Mouse (Mus musculus): ENCODE data around the gene Dleu7. TPM values are rescaled to one million over a fixed set of nuclear protein-coding genes. Genes with fewer than 3 reads are reported as not detected.
A peak's percentile ranks its signal among the peaks of the same experiment; 100 is the strongest.

The Dleu7 gene
- total RNA-seq, 1 experiment, result 0.98 TPM

- H3K9ac ChIP-seq (ENCODE audit: insufficient read depth, low read depth, low read length, poor library complexity, severe bottlenecking), result no peak overlapping the region
- DNase-seq (ENCODE audit: low read depth, low spot score), result no peak
- TF ChIP-seq CHD2 (IDR thresholded peaks at IDR 0.05; ENCODE audit: low read depth, low read length), result no peak
- TF ChIP-seq HCFC1 (IDR thresholded peaks at IDR 0.05; ENCODE audit: borderline replicate concordance, insufficient read depth, low read length), result no peak
- TF ChIP-seq MAFK (IDR thresholded peaks at IDR 0.05; ENCODE audit: insufficient read depth, low read depth, low read length), result no peak
- H3K36me3 ChIP-seq (ENCODE audit: control insufficient read depth, insufficient read depth, low read length, poor library complexity, severe bottlenecking), result no peaks in the 10 kb centered on the region
- H3K9me3 ChIP-seq (ENCODE audit: control insufficient read depth, insufficient read depth, low read depth, low read length), result no peaks in the 10 kb centered on the region
- no peaks in the 10 kb centered on the region for H3K4me1 ChIP-seq (ENCODE audit: control insufficient read depth in 2 of 2, insufficient read depth in 2 of 2, low read length in 2 of 2, poor library complexity in 1 of 2)
- in situ Hi-C loops (cut with MboI; ENCODE audit: low sequenced_read_pairs in 2 of 2, unreplicated experiment in 2 of 2), result no loop called here
- no peak overlapping the region for H3K27ac ChIP-seq (ENCODE audit: insufficient read depth, low read depth, low read length, poor library complexity, severe bottlenecking)
- no peak overlapping the region for H3K4me3 ChIP-seq (ENCODE audit: insufficient read depth in 1 of 2, low read depth in 1 of 2, low read length in 2 of 2, poor library complexity in 1 of 2, severe bottlenecking in 1 of 2)
Observed at GRCm38 (mm10) chr14:62258125-62258524, 34.7 kb downstream of the Dleu7 start.

GRCm38 (mm10) chr14:62256066-62256465 lies 36.8 kb downstream of the Dleu7 start:
- in situ Hi-C loops (cut with MboI; ENCODE audit: low sequenced_read_pairs in 2 of 2, unreplicated experiment in 2 of 2), result no loop called here
- no peaks in the 10 kb centered on the region for H3K4me1 ChIP-seq (ENCODE audit: control insufficient read depth in 2 of 2, insufficient read depth in 2 of 2, low read length in 2 of 2, poor library complexity in 1 of 2)
- no peaks in the 10 kb centered on the region for H3K36me3 ChIP-seq (ENCODE audit: control insufficient read depth, insufficient read depth, low read length, poor library complexity, severe bottlenecking)
- no peaks in the 10 kb centered on the region for H3K9me3 ChIP-seq (ENCODE audit: control insufficient read depth, insufficient read depth, low read depth, low read length)
- DNase-seq (ENCODE audit: low read depth, low spot score), result no peak
- no peak overlapping the region for H3K4me3 ChIP-seq (ENCODE audit: insufficient read depth in 1 of 2, low read depth in 1 of 2, low read length in 2 of 2, poor library complexity in 1 of 2, severe bottlenecking in 1 of 2)
- no peak overlapping the region for H3K9ac ChIP-seq (ENCODE audit: insufficient read depth, low read depth, low read length, poor library complexity, severe bottlenecking)
- no peak overlapping the region for H3K27ac ChIP-seq (ENCODE audit: insufficient read depth, low read depth, low read length, poor library complexity, severe bottlenecking)
- TF ChIP-seq ZC3H11A (IDR thresholded peaks at IDR 0.05; ENCODE audit: borderline replicate concordance, low read depth, low read length) (no peak), MAFK (IDR thresholded peaks at IDR 0.05; ENCODE audit: insufficient read depth, low read depth, low read length) (no peak), CHD2 (IDR thresholded peaks at IDR 0.05; ENCODE audit: low read depth, low read length) (no peak), HCFC1 (IDR thresholded peaks at IDR 0.05; ENCODE audit: borderline replicate concordance, insufficient read depth, low read length) (no peak), ZNF384 (IDR thresholded peaks at IDR 0.05; ENCODE audit: low read depth, low read length) (no peak)

- DNase-seq (ENCODE audit: low read depth, low spot score), result no peak
- in situ Hi-C loops (cut with MboI; ENCODE audit: low sequenced_read_pairs in 2 of 2, unreplicated experiment in 2 of 2), result no loop called here
- Histone ChIP-seq H3K27ac (ENCODE audit: insufficient read depth, low read depth, low read length, poor library complexity, severe bottlenecking) (no peak overlapping the region), H3K9me3 (ENCODE audit: control insufficient read depth, insufficient read depth, low read depth, low read length) (no peaks in the 10 kb centered on the region), H3K4me3 (ENCODE audit: insufficient read depth in 1 of 2, low read depth in 1 of 2, low read length in 2 of 2, poor library complexity in 1 of 2, severe bottlenecking in 1 of 2) (no peak overlapping the region), H3K9ac (ENCODE audit: insufficient read depth, low read depth, low read length, poor library complexity, severe bottlenecking) (no peak overlapping the region), H3K4me1 (ENCODE audit: control insufficient read depth in 2 of 2, insufficient read depth in 2 of 2, low read length in 2 of 2, poor library complexity in 1 of 2) (no peaks in the 10 kb centered on the region), H3K36me3 (ENCODE audit: control insufficient read depth, insufficient read depth, low read length, poor library complexity, severe bottlenecking) (no peaks in the 10 kb centered on the region)
- TF ChIP-seq CHD2 (IDR thresholded peaks at IDR 0.05; ENCODE audit: low read depth, low read length) (no peak), ZNF384 (IDR thresholded peaks at IDR 0.05; ENCODE audit: low read depth, low read length) (no peak), ZC3H11A (IDR thresholded peaks at IDR 0.05; ENCODE audit: borderline replicate concordance, low read depth, low read length) (no peak), MAFK (IDR thresholded peaks at IDR 0.05; ENCODE audit: insufficient read depth, low read depth, low read length) (no peak), HCFC1 (IDR thresholded peaks at IDR 0.05; ENCODE audit: borderline replicate concordance, insufficient read depth, low read length) (no peak)
Observed at GRCm38 (mm10) chr14:62254371-62254770, 38.5 kb downstream of the Dleu7 start.

GRCm38 (mm10) chr14:62251999-62252398 lies 40.8 kb downstream of the Dleu7 start:
- Histone ChIP-seq H3K9me3 (ENCODE audit: control insufficient read depth, insufficient read depth, low read depth, low read length) (no peaks in the 10 kb centered on the region), H3K36me3 (ENCODE audit: control insufficient read depth, insufficient read depth, low read length, poor library complexity, severe bottlenecking) (no peaks in the 10 kb centered on the region), H3K27ac (ENCODE audit: insufficient read depth, low read depth, low read length, poor library complexity, severe bottlenecking) (no peak overlapping the region), H3K4me1 (ENCODE audit: control insufficient read depth in 2 of 2, insufficient read depth in 2 of 2, low read length in 2 of 2, poor library complexity in 1 of 2) (no peaks in the 10 kb centered on the region), H3K9ac (ENCODE audit: insufficient read depth, low read depth, low read length, poor library complexity, severe bottlenecking) (no peak overlapping the region), H3K4me3 (ENCODE audit: insufficient read depth in 1 of 2, low read depth in 1 of 2, low read length in 2 of 2, poor library complexity in 1 of 2, severe bottlenecking in 1 of 2) (no peak overlapping the region)
- peak; percentile 77 for DNase-seq (ENCODE audit: low read depth, low spot score)
- in situ Hi-C loops (cut with MboI; ENCODE audit: low sequenced_read_pairs in 2 of 2, unreplicated experiment in 2 of 2), result no loop called here
- TF ChIP-seq HCFC1 (IDR thresholded peaks at IDR 0.05; ENCODE audit: borderline replicate concordance, insufficient read depth, low read length) (no peak), CHD2 (IDR thresholded peaks at IDR 0.05; ENCODE audit: low read depth, low read length) (no peak), ZC3H11A (IDR thresholded peaks at IDR 0.05; ENCODE audit: borderline replicate concordance, low read depth, low read length) (peak; percentile 73; the same call in 1 of the 2 replicates), MAFK (IDR thresholded peaks at IDR 0.05; ENCODE audit: insufficient read depth, low read depth, low read length) (no peak), ZNF384 (IDR thresholded peaks at IDR 0.05; ENCODE audit: low read depth, low read length) (no peak)

- in situ Hi-C loops (cut with MboI; ENCODE audit: low sequenced_read_pairs in 2 of 2, unreplicated experiment in 2 of 2), result no loop called here
- DNase-seq (ENCODE audit: low read depth, low spot score), result no peak
Observed at GRCm38 (mm10) chr14:62250046-62250445, 42.8 kb downstream of the Dleu7 start.

More at GRCm38 (mm10) chr14:62250046-62250445, 42.8 kb downstream of the Dleu7 start:
- TF ChIP-seq MAFK (IDR thresholded peaks at IDR 0.05; ENCODE audit: insufficient read depth, low read depth, low read length), result no peak
- no peak for TF ChIP-seq ZNF384 (IDR thresholded peaks at IDR 0.05; ENCODE audit: low read depth, low read length)
- TF ChIP-seq CHD2 (IDR thresholded peaks at IDR 0.05; ENCODE audit: low read depth, low read length), result no peak
- no peak for TF ChIP-seq ZC3H11A (IDR thresholded peaks at IDR 0.05; ENCODE audit: borderline replicate concordance, low read depth, low read length)
- TF ChIP-seq HCFC1 (IDR thresholded peaks at IDR 0.05; ENCODE audit: borderline replicate concordance, insufficient read depth, low read length), result no peak
- Histone ChIP-seq H3K9me3 (ENCODE audit: control insufficient read depth, insufficient read depth, low read depth, low read length) (no peaks in the 10 kb centered on the region), H3K36me3 (ENCODE audit: control insufficient read depth, insufficient read depth, low read length, poor library complexity, severe bottlenecking) (no peaks in the 10 kb centered on the region), H3K4me3 (ENCODE audit: insufficient read depth in 1 of 2, low read depth in 1 of 2, low read length in 2 of 2, poor library complexity in 1 of 2, severe bottlenecking in 1 of 2) (no peak overlapping the region), H3K27ac (ENCODE audit: insufficient read depth, low read depth, low read length, poor library complexity, severe bottlenecking) (no peak overlapping the region), H3K4me1 (ENCODE audit: control insufficient read depth in 2 of 2, insufficient read depth in 2 of 2, low read length in 2 of 2, poor library complexity in 1 of 2) (peaks cover 3 to 6% of the 10 kb centered on the region in 2 experiments; a peak in 3 of 4 replicates), H3K9ac (ENCODE audit: insufficient read depth, low read depth, low read length, poor library complexity, severe bottlenecking) (no peak overlapping the region)

All from ES-E14 (cell line).